Mouse (Mus musculus) gastrocnemius, postnatal 14 days (tissue): ENCODE measurements at regions not wholly inside any gene's neighbourhood (a gene's known extent, or its start where the extent isn't known, plus 50 kb on each side); places are given as distances from the start of the nearest gene placed in this dataset.
A peak's percentile ranks its signal among the peaks of the same experiment; 100 is the strongest.

Experiments used
- DNase-seq: peaks from one replicate; pipeline ENCODE4 v3.0.0; 2021; ENCODE audit warnings: mixed read lengths
- intact Hi-C: fragments of 180-260 bp; cut with DNase I; formaldehyde crosslinking; loops from one replicate; pipeline ENCODE4 v1.15.1; 2025; ENCODE audit warnings: low total_unique reads

DNA sequence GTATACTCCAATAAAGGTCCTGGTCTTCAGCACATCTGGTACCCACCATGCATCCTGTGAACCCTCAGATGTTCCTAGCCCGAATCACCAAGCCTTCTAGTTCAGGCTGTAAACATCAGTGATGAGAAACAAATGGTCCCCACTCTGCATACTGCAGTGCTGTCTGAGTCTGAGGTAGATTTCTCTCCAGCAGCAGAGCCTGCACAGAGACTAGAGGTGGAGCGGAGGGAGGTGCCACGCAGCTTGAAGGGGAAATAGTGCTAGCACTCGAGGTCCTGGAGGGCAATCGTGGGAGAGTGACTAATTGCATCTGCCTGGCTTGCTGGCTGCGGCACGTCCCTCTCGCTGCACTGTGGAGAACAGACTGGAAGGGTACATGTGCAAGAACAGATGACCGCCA is 228.7 kb downstream of the Bcor start:
- intact Hi-C loops, result no loop called here

DNA sequence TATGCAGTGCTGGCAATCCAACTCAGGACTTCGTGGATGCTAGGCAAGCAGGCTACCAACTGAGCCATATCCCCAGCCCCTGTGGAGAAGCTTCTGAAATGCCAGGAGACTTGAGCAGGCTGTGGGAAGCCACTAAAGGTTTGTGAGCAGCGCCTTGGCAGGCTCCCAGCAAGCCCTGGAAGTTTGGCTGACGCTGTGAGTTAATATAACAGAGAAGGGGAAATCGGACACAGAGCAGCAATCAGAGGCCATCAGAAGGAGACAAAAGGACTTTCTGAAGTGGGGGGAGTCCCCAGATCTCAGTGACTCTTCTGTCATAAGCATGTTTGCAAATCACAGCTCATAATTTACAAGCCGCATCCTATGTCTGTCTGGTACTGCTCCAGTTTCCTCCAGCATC is 224.8 kb downstream of the Bcor start:
- DNase-seq, result peak; percentile 71
- intact Hi-C loops, result no loop called here

More for the DNA sequence above, 228.7 kb downstream of the Bcor start:
- DNase-seq, result no peak

DNA sequence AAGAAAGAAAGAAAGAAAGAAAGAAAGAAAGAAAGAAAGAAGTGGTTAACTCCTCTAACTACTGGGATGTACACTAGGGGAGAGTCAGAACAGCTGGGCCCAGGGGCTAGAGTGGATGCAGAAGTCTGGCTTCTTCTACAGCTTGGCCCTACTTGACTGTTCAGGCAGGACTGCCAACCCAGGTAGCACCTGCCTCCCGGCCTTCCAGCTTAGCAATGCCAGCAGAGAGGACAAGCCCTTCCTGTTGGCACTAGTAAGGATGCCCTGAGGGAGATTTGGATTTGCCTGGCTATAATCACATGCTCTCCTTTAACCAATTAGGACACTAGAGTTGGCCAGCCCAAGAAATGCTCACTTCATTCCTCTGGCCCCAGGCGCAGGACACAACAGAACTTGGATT is 219.9 kb downstream of the Bcor start:
- intact Hi-C loops, result no loop called here
- DNase-seq, result no peak

DNA sequence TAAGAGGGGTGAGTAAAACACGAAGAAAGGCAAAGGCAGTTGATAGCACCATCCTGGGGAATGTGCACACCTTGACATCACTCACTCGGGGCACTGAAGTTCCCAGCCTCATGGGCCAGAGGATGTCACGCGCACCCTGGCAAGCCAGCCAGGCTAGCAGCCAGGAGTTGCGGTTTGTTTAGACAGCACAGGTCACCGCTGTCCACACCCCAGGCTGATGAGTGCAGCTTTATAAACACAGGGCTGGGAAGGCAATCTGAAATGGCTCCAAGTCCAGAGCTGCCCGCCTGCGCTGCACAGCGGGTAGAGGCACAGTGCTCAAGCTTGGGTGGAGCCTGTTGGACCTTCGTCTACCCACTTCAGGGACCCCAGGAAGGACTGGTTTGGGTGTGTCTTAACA is 216.8 kb downstream of the Bcor start:
- no peak for DNase-seq
- intact Hi-C loops, result no loop called here

DNA sequence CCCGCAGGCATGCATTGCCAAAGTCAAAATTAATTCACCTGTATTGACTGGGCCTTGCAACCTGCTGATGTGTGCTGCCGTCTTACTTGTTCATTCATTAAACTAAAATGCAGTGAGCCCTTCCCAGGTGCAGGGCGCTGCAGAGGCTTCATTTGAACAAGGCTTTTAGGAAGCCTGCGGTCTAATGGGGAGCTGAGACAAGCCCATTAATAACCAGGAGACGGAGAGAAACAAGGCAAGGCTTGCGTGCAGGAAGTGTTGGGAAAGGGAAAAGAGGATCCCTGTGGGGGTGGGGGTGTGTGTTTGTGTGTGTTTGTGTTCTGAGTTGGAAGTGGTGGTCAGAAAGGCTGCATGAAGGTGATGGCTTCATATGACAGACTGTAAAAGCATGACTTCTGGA is 215.6 kb downstream of the Bcor start:
- intact Hi-C loops, result no loop called here
- DNase-seq, result no peak

DNA sequence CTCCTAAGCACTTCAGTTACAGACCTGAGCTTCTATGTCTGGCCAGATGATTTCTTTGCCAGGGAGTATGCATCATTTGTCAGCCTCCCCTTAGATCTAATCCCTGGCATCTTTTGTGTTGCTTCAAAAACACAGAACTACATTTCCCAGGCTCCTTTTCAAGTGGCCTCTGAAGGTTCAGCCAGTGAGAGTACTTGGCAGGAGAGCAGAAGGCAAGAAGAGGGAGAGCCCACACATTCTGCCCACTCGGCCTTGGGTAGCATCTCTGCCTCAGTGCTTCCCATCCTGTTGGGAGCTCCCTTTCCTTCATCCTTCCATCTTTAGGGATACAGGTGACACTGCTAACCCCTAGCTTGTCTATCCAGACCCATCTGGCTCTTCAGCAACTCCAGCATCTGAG is 214.9 kb downstream of the Bcor start:
- intact Hi-C loops, result no loop called here
- DNase-seq, result no peak

DNA sequence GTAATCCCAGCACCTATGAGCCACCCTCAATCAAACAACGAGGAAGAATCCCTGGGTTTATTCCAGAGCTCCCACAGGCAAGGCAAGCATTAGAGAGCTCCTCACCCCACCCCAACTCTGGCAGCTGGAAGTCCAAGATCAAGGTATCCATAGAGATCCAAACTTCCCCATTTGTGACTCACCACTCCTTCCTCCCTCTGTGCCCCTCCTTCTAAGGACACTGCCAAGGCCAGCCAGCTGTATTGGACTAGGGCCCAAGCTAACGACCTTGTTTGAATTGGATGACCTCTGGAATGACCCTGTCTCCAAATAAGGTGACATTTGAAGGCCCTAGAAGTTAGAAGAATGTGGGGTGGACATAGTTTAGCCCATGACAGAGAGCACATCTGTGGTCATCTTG is 208.0 kb downstream of the Bcor start:
- intact Hi-C loops, result no loop called here
- peak; percentile 11 for DNase-seq

DNA sequence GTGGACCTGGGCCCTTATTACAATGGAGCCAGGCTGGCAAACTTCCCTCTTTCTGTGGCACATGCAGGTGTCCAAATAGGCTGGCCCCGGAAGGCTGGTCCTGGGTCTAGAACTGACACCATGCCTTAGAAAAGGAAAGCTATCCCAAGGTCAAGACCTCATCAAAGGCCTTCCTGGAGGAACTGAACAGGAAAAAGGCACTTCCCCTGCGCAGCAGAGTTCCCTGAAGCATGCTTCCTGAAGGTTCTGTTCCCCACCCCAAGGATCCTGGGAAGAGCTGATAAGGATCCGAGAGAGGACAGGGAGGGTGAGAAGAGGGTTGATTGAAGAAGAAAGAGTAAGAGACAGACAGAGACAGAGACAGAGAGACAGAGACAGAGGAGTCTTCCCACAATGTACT is 204.0 kb downstream of the Bcor start:
- no peak for DNase-seq
- intact Hi-C loops, result no loop called here

DNA sequence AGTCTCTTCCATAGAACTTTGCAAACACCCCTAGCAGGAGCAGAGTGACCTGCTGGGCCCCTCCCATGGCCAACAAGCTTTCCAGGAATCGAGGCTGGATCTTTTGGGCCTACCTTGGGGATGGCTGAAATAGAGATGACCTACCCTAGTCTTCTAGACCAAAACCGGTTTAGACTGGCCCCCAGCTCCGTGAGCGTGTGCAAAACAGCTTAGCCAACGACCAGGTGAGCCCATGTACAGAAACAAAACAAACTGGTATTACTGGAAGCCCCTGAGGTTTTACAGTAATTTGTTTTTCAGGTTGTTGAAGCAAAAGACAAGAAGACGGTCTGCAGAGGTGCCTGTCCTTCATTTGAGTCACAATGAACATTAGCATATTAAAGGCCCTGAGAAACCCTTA is 203.1 kb downstream of the Bcor start:
- intact Hi-C loops, result no loop called here
- no peak for DNase-seq

DNA sequence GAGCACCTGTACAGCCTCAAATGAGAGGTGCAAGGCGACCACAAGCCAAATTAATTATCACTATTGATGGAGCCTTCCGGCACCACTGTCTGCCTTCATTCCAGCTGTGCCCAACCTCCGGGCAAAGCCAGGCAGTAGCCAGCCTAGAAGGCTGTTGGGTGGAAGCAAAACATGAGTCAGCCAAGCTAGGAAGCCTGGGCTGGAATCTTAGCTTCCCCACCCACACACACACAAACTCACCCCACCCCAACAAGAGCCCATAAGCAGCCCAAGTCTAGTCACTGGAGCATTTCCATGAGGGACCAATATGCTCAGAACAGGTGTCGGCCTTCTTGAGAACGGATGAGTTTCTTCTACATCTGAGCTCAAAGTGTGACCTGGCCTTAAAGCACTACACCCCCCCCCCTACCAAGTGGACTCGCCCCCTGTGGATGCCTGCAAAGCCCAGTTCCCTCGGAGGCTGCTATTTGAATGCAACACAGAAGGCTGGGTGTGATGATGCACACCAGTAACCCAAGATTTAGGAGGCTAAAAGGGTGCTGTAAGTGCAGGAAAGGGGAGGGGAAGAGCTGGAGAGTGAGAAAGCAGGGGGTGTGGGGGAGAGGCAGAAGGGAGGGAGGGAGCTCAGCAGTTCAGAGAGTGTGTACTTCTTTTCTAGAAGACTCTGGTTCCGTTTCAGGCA is 200.1 kb downstream of the Bcor start:
- intact Hi-C loops, result no loop called here
- DNase-seq, result no peak

DNA sequence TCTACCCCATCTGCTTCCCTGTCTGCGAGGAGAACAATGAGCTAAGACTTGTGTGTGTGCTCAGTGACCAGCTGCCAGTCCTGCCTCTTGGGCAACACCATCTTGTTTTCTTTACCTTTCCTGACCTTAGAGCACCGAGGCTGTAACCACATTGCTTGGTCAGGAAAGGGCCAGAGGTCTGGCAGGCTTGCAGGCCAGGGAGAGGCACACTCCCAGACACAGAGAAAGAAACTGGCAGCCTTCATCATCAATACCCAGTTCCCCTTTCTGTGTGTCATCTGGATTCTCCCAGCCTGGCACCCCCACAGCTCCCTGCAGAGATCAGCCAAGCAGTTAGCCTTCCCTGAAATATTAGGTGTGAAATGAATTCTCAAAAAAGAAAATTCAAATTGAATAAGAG is 198.8 kb downstream of the Bcor start:
- no peak for DNase-seq
- intact Hi-C loops, result no loop called here

DNA sequence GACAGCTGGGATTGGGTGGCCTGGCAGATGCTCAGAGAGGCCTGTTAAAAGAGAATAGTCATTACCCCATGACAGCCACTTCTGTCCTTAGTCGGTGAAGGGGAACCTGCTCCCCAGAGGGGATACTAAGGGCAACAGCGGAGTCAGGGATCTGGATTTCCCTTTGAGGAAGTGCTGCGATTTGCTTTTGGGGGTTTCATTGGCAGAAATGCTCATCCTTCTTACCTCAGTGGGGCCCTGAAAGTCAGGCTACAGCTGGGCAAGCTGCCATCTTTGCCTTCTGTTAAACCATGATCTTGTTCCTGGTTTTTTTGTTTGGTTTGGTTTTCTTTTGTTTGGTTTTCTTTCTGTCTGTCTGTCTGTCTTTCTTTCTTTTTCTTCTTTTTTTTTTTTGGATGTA is 195.7 kb downstream of the Bcor start:
- intact Hi-C loops, result no loop called here

DNA sequence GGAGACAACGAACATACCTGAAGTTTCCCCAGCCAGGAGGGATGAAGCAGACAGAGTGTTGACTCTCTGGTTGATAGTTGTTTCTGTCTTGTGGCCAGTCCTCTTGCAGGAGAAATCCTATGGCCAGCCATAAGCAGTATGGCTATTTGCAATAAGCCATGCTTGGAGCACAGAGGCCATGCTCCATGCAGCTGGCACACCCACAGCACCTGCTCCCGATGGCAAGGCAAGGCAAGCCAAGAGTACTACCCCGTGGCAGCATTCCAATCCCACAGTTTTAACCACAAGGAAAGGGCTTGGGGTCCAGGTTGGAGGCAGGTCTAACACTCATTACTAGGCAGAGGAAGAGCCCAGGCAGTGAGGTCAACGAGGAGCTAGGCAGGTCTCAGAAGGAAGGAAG is 181.5 kb downstream of the Bcor start:
- intact Hi-C loops, result no loop called here
- no peak for DNase-seq

More for the DNA sequence above, 195.7 kb downstream of the Bcor start:
- DNase-seq, result no peak

DNA sequence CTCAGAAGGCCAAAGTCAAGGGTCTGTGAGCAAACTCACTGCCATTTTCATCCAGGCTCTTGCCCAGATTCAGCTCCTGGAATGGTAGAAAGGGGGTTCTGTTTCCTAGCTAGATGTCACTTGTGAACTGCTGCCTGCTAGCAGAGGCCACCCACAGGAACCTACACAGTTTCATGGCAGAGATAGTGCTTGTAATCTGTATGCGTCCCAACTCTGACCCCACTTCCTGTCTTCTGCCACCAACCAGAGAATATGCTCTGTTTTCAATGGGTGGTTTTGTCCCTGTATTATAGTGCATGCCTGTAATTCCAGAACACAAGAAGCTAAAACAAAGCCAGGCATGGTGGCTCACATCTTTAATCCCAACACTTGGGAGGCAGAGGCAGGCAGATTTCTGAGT is 176.9 kb downstream of the Bcor start:
- intact Hi-C loops, result no loop called here
- DNase-seq, result no peak
